Mouse (Mus musculus) cerebellum, adult 11-12 months (tissue): ENCODE results near the gene Wsb1.
A peak's percentile ranks its signal among the peaks of the same experiment; 100 is the strongest.
"Not testable (repeated sequence)": the region's sequence is repeated elsewhere in the genome, so short reads cannot be mapped to it uniquely, and the experiment has no call there.

Source experiments
- DNase-seq: peaks from one replicate; pipeline ENCODE4 v3.0.0; 2022

The Wsb1 gene

DNA sequence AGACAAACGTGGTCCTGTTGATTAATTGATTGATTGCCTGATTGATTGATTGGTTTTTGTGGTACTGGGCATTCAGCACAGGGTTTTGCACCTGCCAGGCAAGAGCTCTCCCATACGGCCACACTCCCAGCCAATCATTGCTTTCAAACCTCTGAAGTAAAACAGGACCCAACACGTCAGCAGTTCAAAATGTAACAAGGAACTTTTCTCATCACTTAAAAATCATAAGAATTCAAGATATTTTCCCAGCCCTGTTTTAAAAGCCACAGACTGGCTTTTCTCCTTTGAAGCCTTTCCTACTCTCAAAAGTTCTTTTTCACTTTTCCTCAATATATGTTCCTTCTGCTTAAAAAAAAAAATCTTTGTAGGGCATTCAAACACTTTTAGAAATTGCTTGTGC is 9.9 kb upstream of the Wsb1 start:
- no peak for DNase-seq

DNA sequence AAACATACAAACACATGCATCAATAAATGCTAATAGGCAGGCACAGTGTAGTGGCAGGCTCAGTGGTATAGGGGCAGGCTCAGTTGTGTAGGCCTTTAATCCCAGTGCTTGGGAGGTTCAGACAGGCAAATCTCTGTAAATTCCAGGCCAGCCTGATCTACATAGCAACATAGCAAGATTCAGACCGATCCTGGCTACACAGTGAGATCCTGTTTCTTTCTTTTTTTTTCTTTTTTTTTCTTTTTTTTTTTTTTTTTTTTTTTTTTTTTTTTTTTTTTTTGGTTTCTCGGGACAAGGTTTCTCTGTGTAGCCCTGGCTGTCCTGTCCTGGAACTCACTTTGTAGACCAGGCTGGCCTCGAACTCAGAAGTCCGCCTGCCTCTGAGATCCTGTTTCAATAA is 5.7 kb upstream of the Wsb1 start:
- DNase-seq: not testable (repeated sequence)

DNA sequence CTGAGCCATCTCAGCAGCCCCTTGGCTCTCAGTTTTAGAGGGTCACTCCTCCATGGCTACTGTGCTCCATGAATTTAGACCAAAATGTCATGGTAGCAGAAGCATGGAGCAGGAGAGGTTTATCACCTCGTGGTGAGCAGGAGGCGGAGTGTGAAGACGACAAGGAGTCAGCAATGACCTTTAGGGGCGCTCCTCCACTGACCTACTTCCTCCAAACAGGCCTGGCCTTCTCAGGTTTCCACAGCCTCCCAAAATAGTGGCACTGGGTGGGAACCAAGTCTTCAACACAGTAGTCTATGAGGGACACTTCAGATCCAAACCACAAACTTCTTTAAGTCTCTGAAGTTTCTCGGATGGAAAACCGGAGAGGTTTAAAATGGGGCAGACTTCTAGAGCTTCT is 4.3 kb upstream of the Wsb1 start:
- DNase-seq: no peak

DNA sequence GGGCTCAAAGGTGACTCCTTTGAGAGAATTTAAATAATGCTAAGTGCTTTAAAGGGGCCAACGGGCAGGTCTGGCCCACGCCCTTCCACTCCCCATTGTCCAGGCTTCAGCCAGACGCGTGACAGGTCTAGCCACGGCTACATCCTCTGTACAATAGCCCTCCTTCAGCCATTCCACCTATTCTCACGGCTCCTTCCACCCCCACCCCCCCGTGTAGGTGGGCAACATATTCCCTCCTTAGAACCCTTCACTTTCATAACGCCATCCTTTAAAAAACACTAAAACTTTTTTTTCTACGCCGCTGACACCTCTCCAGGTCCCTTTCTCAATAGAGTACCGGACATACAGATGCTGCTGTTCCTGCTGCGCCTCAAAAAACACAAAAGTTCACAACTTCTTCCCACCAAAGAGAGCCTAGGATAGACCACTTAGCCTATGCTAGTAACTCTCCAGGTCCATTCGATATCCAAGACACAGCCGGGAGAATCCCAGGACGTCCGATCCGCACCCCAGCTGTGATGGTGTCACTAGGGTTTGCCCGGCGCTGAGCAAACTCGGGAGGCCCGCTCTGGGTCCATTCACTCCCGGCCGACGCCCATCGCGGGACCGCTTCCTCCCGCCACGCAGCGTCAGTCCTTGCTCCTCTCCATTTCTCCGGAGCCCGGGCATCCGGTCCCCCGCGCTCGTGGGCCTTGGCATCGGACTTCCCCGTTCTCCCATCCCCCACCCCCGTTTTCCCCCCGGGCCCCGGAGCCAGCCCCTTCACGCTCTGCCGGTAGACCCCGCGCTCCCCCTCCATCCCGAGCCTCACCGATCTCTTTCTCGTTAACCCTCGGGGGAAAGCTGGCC is 705 bp downstream of the Wsb1 start:
- DNase-seq: peak; percentile 51

DNA sequence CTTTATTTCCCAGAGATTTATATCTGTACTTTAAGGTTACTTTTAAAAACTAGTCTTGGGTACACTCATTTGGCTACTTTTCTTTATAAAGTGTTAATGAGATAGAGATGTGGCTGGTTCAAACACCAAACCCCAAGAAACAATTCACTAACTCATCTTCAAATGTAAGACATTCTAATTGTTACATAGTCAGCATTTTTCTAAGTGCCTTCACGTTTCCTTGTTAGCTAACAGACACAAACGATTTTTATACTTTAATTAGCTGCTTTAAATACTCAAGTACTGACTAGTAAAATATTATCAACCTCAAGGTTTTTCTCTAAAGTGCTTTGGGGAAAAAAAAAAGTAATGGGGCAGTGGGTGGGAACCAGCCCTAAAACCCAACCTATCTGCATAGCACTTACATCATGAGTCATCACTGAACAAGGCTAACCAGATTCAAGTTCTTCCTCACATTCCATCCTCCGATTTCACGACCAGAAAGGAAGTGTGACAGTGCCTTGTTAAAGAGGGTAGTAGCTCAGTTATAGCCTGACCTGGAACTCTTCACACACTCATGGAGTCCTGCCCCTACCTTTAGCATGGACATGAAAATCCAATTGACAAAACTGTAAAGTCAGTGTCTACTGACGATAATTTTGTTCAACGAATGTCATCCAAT is 1.5 kb downstream of the Wsb1 start:
- no peak for DNase-seq

DNA sequence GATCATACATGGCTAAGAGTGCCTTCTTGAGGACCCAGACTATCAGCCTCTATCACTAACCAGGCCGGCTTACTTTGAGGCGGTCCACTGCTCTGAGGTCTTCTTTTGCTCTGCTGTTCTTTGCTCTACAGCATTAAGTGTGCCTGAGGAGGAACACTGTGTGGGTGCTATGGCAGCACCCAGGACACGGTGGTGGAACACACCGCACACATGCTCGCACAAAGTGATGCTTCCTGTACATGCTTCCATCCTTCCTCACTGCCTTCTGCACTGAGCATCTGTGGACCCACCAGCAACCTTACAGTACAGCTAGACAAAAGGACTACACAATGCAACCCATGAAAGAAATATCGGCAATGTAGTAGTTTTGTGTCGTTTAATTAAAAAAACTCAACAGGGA is 15.4 kb downstream of the Wsb1 start:
- no peak for DNase-seq

DNA sequence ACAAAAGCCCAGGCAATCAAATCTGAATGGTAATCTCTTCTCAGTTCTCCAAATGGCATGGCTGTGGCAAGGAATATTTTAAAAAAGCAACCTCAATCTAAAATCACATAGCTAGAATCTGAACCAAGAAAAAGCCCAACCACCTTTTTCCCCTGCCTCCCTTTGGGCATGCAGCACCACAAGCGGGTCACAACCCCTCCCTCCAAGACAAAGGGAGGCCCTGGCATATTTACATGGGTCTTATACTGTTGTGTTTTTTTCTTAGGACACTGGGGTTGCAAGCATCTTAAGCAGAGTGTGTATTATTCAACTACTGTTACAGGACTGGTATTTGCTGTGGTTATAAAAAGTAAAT is 16.1 kb downstream of the Wsb1 start:
- no peak for DNase-seq

DNA sequence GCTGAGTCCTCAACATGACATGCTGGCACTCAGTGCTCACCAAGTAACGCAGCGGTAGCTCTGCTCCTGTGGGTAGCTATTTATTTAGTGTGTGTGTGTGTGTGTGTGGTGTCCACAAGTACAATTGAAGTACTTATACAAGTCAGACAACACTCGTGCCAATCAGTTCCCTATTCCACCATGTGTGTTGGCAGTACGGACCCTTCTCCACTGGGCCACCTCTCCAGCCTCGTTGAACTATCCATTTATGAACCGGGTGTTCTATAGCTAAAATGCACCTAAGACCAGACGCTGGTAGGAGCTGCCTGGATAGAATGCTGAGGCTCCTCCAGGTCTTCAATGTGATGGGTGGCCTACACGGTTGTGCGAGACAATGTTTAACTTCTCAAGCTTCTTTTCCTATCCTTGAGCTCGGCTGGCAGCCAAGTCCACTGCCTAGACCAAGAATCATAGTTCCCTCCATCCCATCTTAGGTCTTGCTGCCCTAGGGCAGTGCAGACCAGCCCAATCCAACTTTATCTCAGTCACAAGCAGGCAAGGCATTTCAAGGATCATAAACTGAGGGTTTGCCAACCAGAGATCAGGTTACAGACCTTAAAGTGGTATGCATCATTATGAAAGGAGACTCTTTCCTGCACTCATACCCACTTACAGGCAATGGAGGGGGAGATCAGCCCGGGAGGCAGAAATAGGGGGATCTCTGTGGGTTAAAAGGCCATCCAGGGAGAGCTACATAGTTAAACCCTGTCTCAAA is 16.6 kb downstream of the Wsb1 start:
- DNase-seq: no peak

DNA sequence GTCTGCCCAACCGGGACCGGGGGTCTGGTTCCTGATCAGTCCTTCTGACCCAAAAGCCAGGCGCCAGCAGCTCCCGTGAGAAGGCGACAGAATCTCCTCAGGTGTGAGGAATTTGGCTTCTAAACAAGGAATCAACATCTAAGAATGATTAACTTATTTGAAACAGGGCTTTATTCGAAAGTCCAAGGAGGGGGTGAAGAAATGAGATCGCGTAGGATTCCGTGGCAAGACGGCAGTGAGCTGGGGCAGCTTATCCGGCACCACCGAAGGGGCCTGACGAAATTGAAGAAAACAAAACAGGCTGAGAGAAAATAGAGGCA is 24.3 kb downstream of the Wsb1 start:
- DNase-seq: no peak

DNA sequence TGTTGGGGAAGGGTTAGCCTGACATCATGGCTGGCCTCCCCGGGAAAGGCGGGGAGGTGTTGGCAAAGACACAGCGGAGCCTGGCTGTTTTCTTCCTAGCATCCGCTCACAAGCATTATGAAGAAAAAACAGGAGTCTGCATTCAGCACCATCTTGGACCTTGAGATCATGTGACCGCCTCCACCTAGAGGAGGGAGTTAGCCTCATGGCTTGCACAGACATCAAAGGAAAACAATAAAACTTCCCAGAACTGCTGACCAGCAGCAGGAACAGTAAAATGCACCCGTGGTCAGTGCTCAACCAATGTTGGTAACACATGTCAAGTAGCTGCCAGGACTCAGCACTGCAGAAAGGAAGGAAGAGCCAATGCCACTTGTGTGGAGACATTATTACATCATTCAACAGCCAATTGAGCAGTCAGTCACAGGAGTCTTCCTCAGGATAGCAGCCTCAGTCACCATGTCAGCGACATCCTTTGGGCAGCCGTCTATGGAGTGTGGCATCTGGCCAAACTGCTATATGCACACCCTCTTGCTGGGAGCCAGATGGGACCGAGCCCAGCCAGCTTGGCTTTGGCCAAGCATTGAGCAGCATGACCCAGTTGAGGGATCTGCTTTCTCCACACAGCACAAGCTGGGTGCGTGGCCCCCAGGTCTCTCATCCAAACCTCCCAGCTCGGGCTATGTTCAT is 24.8 kb downstream of the Wsb1 start:
- DNase-seq: peak; percentile 84

DNA sequence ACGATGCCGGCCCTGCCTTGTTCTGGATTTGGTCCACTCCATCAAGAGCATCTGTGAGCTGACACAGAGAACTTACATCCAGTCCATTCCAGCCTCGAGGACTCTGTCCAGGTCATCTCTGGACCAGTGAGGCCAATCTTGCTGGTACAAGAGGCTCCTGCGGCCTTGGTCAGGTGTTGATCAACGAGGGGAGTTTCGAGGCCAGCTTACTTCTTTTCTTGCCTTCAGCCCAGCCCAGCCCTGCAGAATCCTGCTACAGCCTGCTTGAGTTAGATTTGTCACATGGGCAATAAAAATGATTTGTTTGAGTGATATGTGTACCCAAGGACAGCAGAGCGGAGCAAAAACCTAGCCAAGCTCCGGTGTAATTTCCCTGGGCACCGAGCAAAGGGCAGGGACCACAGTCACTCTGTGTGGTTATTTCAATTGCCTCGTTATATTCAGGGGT is 25.4 kb downstream of the Wsb1 start:
- DNase-seq: no peak

DNA sequence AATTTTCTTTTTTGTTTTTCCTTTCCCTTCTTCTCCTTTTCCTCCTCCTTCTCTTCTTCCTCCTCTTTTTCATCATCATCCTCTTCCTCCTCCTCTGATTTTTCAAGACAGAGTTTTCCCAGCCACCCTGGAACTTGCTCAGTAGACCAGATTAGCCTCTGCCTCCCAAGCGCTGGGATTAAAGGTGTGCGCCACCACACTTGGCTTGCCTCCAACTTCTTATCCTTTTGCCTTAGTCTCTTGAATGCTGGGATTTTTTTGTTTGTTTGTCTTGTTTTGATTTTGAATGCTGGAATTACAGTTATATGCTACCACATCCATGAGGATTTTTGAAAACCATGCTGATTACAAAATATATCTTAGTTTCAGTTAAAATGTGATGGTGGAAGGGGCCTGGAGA is 26.4 kb downstream of the Wsb1 start:
- DNase-seq: no peak

DNA sequence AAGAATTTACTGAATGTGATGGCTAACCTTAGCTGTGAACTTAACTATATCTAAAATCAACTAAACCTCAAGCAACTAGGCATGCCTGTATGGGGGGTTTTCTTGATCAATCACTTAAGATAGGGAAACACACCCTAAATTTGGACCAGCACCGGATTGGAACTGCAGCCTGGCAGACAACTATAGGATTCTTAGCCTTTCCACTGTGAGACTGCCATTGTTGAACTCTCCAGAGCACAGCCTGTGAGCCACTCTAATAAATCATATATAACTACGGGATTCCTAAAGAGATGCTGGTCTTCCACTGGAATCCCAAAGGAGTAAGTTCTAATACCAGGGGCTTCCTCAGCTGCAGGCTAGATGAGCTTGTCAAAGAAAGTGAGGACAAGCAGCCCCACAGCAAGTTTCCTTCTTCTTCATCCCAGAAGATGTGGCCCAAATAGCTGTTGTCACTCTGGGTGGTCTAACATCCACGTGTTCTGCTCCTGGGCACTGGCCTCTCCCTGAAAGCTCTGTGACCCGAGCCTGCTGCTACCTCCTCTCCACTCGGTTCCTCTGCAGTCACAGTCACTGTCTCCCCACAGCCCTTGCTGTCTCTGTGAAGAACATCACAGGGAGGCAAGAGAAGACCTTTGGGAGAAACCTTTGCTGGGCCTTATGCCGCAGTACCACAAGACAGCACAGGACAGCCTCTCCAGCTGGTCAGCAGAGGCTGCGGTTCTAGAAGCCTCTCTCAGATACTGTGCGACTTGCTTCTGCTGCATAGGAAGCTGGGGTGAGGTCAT is 28.9 kb downstream of the Wsb1 start:
- no peak for DNase-seq

DNA sequence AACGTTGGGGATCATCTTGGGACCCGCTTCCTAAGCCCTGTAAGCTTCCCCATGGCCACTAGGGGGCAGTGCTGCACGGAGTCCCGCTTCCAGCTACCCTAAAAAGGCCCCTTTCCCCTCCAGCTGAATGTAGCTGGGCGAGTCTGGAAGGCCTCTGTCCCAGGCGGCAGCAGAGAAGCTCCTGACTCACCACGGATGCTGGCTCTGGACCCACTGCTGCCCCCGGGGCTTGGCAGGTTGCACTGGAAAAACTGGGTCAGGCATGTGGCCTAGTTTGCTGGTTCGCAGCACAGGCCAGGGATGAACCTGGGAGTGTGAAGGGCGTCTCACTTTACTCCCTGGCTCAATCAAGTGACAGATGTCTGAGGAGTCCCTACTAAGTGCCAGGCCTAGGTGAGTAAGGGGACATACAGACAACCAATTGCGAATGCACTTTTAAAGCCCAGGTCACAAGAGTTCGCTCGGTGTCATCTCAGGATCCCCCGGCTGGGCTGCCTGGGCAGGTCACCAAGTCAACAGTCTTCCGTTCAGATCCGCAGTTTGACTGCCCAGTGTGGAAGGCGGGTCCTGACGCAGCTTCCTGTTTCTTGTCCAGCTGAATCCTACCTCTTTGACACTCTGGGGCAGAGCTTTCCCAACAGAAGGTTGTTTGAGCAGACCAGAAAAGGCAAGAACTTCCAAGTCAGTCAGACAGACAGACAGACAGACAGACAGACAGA is 29.8 kb downstream of the Wsb1 start:
- peak; percentile 91 for DNase-seq

DNA sequence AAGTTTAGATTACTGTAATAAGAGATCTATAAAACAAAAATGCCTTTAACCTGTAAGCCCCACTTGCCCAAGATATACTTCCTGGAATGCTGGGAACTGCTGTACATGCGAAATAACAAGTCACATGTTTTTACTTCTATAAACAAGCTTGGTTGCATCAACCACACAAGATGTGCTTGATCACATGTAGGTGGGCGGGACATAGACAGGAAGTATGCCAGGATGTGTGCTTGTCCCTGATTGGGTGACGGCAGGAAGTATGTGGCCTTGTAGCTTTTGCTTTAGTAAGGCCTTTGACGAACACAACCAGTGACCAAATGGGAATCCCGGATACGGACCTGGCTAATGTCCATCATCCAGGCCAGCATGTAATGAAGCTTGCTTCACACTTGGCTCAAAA is 31.1 kb downstream of the Wsb1 start:
- no peak for DNase-seq

DNA sequence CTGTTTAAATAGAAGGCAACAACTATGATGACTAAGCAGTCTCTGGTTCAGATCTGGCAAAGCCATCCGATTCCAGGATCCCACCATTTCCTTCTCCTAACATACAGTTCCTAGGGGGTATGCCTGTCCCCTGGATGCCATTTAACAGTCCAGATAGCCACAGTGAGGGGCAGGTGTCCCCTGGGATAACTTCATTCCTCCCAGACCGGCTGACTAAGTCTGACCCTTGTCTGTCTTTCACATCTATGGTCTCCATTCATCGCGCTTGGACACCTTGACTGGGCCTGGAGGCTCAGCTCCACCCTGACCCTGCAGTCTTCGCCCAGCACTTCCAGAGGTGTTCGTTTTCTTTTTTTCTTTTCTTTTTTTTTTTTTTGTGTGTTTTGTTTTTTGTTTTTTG is 31.8 kb downstream of the Wsb1 start:
- no peak for DNase-seq

DNA sequence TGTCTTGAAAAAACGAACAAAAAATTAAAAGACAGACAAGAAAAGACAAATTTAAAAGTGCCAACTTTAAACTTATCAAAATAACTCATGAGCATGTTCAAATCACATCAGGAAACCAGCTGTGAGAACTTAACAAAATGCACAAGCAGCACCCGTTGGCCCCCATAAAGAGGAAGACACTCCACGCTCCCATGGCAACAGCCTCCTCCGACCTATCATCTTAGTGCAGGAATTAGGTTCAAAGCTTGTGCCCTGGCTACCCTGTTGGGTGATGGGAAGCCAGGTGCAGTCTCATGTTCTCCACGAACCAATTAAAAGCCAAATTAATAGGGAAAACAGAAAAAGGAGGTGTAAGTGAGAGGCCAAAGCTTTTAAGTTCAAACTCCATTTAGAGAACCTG is 32.8 kb downstream of the Wsb1 start:
- no peak for DNase-seq

DNA sequence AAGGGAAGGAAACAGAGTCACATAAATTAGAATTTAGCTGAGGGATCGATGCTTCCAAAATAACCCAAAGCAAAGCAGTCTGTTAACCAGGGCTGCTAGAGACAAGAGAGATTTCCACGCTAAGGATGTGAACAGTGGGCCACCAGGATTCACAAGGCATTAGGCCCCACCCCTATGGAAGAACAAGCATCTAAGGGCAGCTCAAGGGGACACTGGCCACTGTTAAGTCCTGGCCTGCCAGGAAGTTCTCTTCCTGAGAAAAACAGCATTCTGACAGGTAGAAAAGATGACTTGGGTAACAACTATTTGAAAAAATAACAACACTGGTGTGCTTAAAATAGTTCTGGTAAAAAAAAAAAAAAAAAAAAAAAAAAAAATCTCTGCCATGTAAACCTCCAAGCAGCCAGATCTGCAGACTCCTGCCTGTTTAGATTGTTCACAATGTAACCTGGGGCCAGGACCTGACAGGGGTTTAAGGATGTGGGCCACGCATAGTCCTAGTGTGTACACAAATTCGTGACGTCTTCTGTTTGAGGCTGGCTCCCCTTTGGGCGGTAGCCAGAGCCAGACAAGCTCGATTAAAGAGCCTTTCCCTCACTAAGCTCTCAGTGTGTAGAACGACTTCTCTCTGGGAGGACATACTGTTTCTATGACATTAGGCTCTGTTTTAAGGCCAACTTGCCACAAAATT is 35.4 kb downstream of the Wsb1 start:
- no peak for DNase-seq

DNA sequence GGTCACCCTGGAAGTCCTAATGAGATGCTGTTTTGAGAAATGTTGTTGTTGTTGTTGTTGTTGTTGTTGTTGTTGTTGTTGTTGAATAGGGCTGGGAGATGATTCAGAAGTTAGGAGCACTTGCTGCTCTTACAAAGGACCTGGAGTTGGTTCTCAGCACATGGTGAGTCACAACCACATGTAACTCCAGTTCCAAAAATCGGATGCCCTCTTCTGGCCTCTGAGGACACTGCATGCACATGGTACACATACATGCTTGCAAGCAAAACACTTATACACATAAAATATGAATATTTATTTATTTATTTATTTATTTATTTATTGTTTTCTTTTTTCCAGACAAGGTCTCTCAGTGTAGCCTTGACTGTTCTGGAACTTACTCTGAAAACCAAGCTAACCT is 36.4 kb downstream of the Wsb1 start:
- no peak for DNase-seq

DNA sequence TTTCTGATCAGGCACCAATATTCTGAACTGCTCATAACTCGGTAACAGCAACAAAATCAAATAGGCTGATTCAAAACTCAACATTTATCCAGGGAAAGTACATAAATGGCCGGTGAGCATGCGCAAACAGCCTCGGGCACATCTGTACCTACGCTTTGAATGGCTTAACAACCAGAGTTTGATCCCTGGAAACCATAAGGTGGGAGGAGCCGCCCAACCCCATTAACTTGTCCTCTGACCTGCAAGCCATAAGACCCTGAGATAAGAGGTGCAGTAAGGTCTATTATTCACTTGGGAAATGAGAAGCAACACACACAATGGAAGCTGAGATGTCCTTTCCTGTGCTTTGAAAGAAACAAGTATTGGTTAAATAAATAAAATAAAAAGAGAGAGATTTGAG is 37.3 kb downstream of the Wsb1 start:
- DNase-seq: no peak

DNA sequence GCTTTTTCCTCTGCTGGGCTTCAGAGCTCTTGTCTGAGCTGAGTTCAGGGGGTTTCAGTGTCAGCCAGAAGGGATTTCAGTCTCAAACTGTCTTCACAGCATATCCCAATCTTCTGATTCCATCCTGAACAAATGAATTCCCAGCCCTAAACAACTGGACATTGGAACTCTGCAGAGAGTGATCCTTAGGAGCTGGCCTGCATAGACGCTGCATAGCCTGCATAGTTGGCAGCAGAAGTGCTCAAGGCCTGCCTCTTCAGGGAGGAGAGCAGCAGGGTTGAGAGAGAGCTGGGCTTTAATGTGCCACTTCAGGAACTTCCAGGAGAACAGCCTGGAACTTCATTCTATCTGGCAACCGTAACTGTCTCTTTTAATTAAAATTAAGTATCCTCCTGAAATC is 38.9 kb downstream of the Wsb1 start:
- no peak for DNase-seq
